Mouse (Mus musculus): ENCODE measurements around the gene Crybg2. TPM values are rescaled to one million over a fixed set of nuclear protein-coding genes. Genes with fewer than 3 reads are reported as not detected.

The Crybg2 gene
- polyA plus RNA-seq, 1 experiment: 5.1 TPM

- Histone ChIP-seq H3K4me3 (ENCODE audit: insufficient read depth, low read length) (no peak overlapping the region), H3K27ac (ENCODE audit: insufficient read depth, low read length) (no peak overlapping the region), H3K4me1 (ENCODE audit: control insufficient read depth, insufficient read depth, low read length) (no peaks in the 10 kb centered on the region)
- no peak for TF ChIP-seq POLR2A (IDR thresholded peaks at IDR 0.05; ENCODE audit: extremely low read depth, insufficient read depth, low read length)
- no peak for TF ChIP-seq CTCF (IDR thresholded peaks at IDR 0.05; ENCODE audit: extremely low read depth, insufficient read depth, low read length)
These were observed 41.4 kb upstream of the Crybg2 start for GRCm38 (mm10) chr4:134019210-134019609.

DNA sequence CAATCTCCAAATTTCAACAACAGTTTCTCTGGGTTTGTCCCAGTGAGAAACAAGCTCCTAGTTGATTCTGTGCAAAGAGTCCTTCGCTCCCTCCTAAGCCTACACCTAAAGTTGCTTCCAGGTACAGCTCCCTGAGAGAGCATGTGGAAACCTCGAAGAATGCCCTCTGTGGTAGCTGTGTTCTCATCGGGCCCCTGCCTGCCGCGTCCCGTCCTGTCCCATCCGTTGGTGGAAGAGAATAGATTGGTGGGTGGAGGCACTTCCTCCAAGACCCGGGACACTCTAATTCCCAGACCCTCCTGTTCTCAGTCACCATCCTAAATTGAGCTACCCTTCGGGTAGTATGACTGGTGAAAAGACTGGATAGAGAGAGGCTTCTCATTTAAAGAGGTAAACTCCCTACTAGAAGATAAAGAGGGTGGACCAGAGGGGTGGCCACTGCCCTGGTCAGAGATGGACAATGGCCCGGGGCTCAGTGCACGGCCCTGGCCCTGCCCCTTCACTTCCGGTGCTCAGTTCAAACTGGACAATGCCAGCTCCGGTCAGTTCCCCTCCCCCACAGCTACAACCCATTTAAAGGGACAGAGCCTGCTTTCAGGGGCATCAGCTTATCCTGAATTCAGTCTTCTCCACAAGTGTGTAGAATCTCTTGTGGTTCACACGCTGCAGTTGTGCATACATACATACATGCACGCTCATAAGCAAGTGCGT is 40.8 kb upstream of the Crybg2 start:
- Histone ChIP-seq H3K4me3 (ENCODE audit: insufficient read depth, low read length) (no peak overlapping the region), H3K27ac (ENCODE audit: insufficient read depth, low read length) (no peak overlapping the region), H3K4me1 (ENCODE audit: control insufficient read depth, insufficient read depth, low read length) (no peaks in the 10 kb centered on the region)
- no peak for TF ChIP-seq CTCF (IDR thresholded peaks at IDR 0.05; ENCODE audit: extremely low read depth, insufficient read depth, low read length)
- no peak for TF ChIP-seq POLR2A (IDR thresholded peaks at IDR 0.05; ENCODE audit: extremely low read depth, insufficient read depth, low read length)

GRCm38 (mm10) chr4:134020621-134021020 is 40.0 kb upstream of the Crybg2 start:
- no peak for TF ChIP-seq CTCF (IDR thresholded peaks at IDR 0.05; ENCODE audit: extremely low read depth, insufficient read depth, low read length)
- TF ChIP-seq POLR2A (IDR thresholded peaks at IDR 0.05; ENCODE audit: extremely low read depth, insufficient read depth, low read length): no peak
- no peaks in the 10 kb centered on the region for H3K4me1 ChIP-seq (ENCODE audit: control insufficient read depth, insufficient read depth, low read length)
- no peak overlapping the region for H3K27ac ChIP-seq (ENCODE audit: insufficient read depth, low read length)
- H3K4me3 ChIP-seq (ENCODE audit: insufficient read depth, low read length): no peak overlapping the region

GRCm38 (mm10) chr4:134025802-134026201 is 34.8 kb upstream of the Crybg2 start:
- Histone ChIP-seq H3K4me1 (ENCODE audit: control insufficient read depth, insufficient read depth, low read length) (no peaks in the 10 kb centered on the region), H3K4me3 (ENCODE audit: insufficient read depth, low read length) (no peak overlapping the region), H3K27ac (ENCODE audit: insufficient read depth, low read length) (no peak overlapping the region)
- TF ChIP-seq POLR2A (IDR thresholded peaks at IDR 0.05; ENCODE audit: extremely low read depth, insufficient read depth, low read length): no peak

DNA sequence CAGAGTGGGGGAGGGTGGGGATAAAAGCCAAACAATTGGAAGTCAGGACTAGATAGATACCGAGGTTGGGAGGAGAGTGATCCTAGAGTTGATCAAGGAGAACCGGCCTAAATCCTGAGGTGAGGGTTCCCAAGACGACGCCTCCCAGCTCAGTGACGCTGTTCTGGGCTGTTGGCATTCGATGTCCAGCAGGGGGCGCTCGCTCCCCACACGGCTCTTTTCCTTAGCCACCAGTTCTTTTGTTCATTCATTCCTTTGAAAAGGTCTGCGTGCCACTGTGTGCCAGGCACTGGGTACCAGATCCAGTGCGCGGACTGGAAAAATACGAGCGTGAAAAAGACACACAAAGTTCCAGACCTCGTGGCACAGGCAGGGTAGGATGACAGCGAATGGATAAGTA is 24.7 kb upstream of the Crybg2 start:
- TF ChIP-seq CTCF (IDR thresholded peaks at IDR 0.05; ENCODE audit: extremely low read depth, insufficient read depth, low read length): peak; percentile 86
- TF ChIP-seq POLR2A (IDR thresholded peaks at IDR 0.05; ENCODE audit: extremely low read depth, insufficient read depth, low read length): no peak
- H3K4me3 ChIP-seq (ENCODE audit: insufficient read depth, low read length): no peak overlapping the region
- no peaks in the 10 kb centered on the region for H3K4me1 ChIP-seq (ENCODE audit: control insufficient read depth, insufficient read depth, low read length)
- H3K27ac ChIP-seq (ENCODE audit: insufficient read depth, low read length): no peak overlapping the region

DNA sequence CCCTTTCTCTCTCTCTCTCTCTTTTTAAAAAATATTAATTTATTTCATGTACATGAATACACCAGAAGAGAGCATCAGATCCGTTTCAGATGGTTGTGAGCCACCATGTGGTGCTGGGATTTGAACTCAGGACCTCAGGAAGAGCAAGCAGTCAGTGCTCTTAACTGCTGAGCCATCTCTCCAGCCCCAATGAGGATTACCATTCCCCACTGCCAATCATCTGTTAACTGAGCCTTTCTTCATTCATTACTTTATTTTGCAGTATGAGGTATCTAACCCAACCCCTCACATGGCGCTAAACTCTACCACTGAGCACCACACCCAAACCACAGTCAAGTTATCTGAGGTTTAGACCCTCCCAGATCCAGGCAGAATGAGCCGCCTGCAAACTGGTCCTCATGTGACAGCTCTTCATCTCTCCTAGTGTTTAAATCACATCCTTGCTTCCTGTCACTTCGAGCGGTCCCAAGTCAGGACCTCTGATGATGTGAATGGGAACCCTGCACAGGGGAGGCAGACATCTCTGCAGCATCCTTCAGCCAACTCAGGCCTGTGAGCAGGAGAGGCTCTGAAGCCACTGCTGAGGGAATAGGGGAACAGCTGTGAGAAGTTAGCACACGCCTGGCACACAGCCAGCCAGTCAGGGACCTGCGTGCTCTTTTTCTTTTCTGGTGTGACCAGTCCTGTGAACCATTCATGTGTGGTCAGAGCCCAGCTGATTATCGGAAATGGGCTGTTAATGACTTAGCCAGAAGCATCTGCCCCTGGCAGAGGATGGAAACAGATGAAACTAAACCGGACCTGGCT is 19.1 kb upstream of the Crybg2 start:
- H3K4me3 ChIP-seq (ENCODE audit: insufficient read depth, low read length): no peak overlapping the region
- TF ChIP-seq POLR2A (IDR thresholded peaks at IDR 0.05; ENCODE audit: extremely low read depth, insufficient read depth, low read length): no peak
- no peak for TF ChIP-seq CTCF (IDR thresholded peaks at IDR 0.05; ENCODE audit: extremely low read depth, insufficient read depth, low read length)
- no peaks in the 10 kb centered on the region for H3K4me1 ChIP-seq (ENCODE audit: control insufficient read depth, insufficient read depth, low read length)
- no peak overlapping the region for H3K27ac ChIP-seq (ENCODE audit: insufficient read depth, low read length)

GRCm38 (mm10) chr4:134043041-134043440 is 17.6 kb upstream of the Crybg2 start:
- H3K4me3 ChIP-seq (ENCODE audit: insufficient read depth, low read length): no peak overlapping the region
- no peak overlapping the region for H3K27ac ChIP-seq (ENCODE audit: insufficient read depth, low read length)
- TF ChIP-seq POLR2A (IDR thresholded peaks at IDR 0.05; ENCODE audit: extremely low read depth, insufficient read depth, low read length) (no peak), CTCF (IDR thresholded peaks at IDR 0.05; ENCODE audit: extremely low read depth, insufficient read depth, low read length) (no peak)
- H3K4me1 ChIP-seq (ENCODE audit: control insufficient read depth, insufficient read depth, low read length): no peaks in the 10 kb centered on the region

DNA sequence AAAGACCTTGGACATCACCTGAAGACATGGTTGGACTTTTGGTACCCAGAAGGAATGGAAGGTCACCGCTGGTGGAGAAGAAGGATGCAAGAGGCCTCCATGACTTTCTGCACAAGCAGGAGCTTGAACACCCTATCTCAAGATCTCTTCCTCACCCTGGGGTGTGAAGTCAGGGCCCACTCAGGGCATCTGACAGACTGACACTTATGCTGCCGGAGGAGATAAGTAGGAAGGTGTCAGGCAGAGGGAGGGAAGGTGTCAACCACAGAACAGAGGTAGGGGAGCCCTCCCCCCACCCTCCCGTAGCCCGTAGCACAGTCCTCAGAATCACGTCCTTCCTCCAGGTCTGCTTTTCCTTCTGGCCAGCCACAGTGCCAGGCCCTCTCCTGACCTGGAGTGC is 13.0 kb upstream of the Crybg2 start:
- Histone ChIP-seq H3K27ac (ENCODE audit: insufficient read depth, low read length) (no peak overlapping the region), H3K4me1 (ENCODE audit: control insufficient read depth, insufficient read depth, low read length) (no peaks in the 10 kb centered on the region), H3K4me3 (ENCODE audit: insufficient read depth, low read length) (no peak overlapping the region)
- TF ChIP-seq POLR2A (IDR thresholded peaks at IDR 0.05; ENCODE audit: extremely low read depth, insufficient read depth, low read length) (no peak), CTCF (IDR thresholded peaks at IDR 0.05; ENCODE audit: extremely low read depth, insufficient read depth, low read length) (no peak)

- Histone ChIP-seq H3K4me1 (ENCODE audit: control insufficient read depth, insufficient read depth, low read length) (no peaks in the 10 kb centered on the region), H3K4me3 (ENCODE audit: insufficient read depth, low read length) (no peak overlapping the region), H3K27ac (ENCODE audit: insufficient read depth, low read length) (no peak overlapping the region)
- TF ChIP-seq CTCF (IDR thresholded peaks at IDR 0.05; ENCODE audit: extremely low read depth, insufficient read depth, low read length) (no peak), POLR2A (IDR thresholded peaks at IDR 0.05; ENCODE audit: extremely low read depth, insufficient read depth, low read length) (no peak)
These were observed 8.7 kb upstream of the Crybg2 start for GRCm38 (mm10) chr4:134051912-134052311.

- no peak overlapping the region for H3K27ac ChIP-seq (ENCODE audit: insufficient read depth, low read length)
- no peaks in the 10 kb centered on the region for H3K4me1 ChIP-seq (ENCODE audit: control insufficient read depth, insufficient read depth, low read length)
- TF ChIP-seq POLR2A (IDR thresholded peaks at IDR 0.05; ENCODE audit: extremely low read depth, insufficient read depth, low read length): no peak
- TF ChIP-seq CTCF (IDR thresholded peaks at IDR 0.05; ENCODE audit: extremely low read depth, insufficient read depth, low read length): no peak
- no peak overlapping the region for H3K4me3 ChIP-seq (ENCODE audit: insufficient read depth, low read length)
These were observed 8.1 kb upstream of the Crybg2 start for GRCm38 (mm10) chr4:134052560-134052959.

All from cortical plate, adult 2 months (tissue).